Mouse (Mus musculus): Measurements from ENCODE around the gene Hoxa5. TPM values are rescaled to one million over a fixed set of nuclear protein-coding genes. Genes with fewer than 3 reads are reported as not detected.

Gene Hoxa5
- polyA plus RNA-seq, 1 experiment from 2014 or later: 44.7 TPM

DNA sequence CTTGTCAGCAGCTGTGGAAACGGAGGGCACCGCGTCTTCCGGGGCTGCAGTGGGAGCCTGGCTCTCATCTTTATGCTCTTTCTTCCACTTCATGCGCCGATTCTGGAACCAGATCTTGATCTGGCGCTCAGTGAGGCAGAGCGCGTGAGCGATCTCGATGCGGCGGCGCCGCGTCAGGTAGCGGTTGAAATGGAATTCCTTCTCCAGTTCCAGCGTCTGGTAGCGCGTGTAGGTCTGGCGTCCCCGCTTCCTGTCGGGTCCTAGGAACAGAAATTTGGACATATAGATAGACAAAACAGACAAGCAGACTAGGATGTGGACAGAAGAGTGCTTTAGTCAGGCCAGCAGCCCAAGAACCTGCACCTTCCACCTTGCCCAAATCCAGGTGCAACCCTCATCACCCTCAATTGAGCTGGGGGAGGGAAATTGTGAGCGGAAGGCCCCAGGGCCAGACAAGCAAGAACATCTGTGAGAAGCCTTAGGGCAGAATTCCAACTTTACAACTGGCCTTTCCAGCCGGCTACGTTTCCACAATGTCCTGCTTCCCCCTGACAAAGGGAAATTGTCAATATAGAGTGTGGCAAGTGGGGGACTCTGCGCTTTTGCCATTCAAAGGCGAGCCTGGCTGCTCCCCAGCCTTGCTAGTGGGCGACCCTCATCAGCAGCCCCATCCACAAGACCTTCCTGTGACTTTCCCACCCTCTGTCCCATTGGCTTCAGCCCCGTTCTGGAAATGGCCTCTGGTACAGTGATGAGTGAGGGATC is 11.6 kb upstream of the Hoxa5 start:
- peaks cover 68% of the 10 kb centered on the region for H3K4me1 ChIP-seq (replicated peaks)
- peak overlapping the region; percentile 97 for H3K4me2 ChIP-seq
- ATAC-seq (ENCODE audit: low read depth): no peak
- H3K4me3 ChIP-seq: peak overlapping the region; percentile 96
- H3K9me3 ChIP-seq: no peaks in the 10 kb centered on the region
- peak overlapping the region; percentile 100 for H3K9ac ChIP-seq
- no peaks in the 10 kb centered on the region for H3K27me3 ChIP-seq
- H3K36me3 ChIP-seq: no peaks in the 10 kb centered on the region
- peak overlapping the region; percentile 100 for H3K27ac ChIP-seq (replicated peaks)
- 1% methylated on average over 30 of the region's 30 CpGs for WGBS

- H3K27me3 ChIP-seq: no peaks in the 10 kb centered on the region
- ATAC-seq (ENCODE audit: low read depth): no peak
- H3K27ac ChIP-seq (replicated peaks): peak overlapping the region; percentile 100
- H3K4me3 ChIP-seq: peak overlapping the region; percentile 96
- WGBS: 14% methylated on average over 3 of the region's 3 CpGs
- H3K4me1 ChIP-seq (replicated peaks): peaks cover 67% of the 10 kb centered on the region
- no peaks in the 10 kb centered on the region for H3K36me3 ChIP-seq
- H3K9ac ChIP-seq: peak overlapping the region; percentile 100
- H3K4me2 ChIP-seq: peak overlapping the region; percentile 97
- H3K9me3 ChIP-seq: no peaks in the 10 kb centered on the region
Measured at GRCm38 (mm10) chr6:52215070-52215469, 10.7 kb upstream of the Hoxa5 start.

DNA sequence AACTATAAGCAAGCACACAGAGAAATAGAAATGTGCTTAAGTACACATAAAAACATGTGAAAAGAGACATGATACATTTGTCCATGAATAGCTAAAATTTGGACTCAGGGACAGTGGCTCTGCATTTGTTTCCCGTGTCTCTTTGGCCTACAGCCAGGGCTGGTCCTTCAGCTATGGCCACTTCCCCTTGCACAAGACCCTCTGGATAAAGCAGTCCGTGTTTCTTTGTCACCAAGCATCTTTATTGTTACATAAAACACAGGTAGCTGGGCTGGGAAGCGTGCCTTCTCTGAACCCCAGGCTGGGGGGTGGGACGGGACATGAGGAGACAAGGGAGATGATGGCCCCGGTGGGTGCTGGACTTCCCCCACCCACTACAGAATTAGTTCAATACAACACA is 9.9 kb upstream of the Hoxa5 start:
- no peak for ATAC-seq (ENCODE audit: low read depth)
- H3K4me1 ChIP-seq (replicated peaks): peaks cover 67% of the 10 kb centered on the region
- H3K36me3 ChIP-seq: no peaks in the 10 kb centered on the region
- H3K4me2 ChIP-seq: peak overlapping the region; percentile 97
- 7% methylated on average over 5 of the region's 5 CpGs for WGBS
- H3K27me3 ChIP-seq: no peaks in the 10 kb centered on the region
- H3K9ac ChIP-seq: peak overlapping the region; percentile 100
- peak overlapping the region; percentile 96 for H3K4me3 ChIP-seq
- peak overlapping the region; percentile 100 for H3K27ac ChIP-seq (replicated peaks)
- no peaks in the 10 kb centered on the region for H3K9me3 ChIP-seq

- H3K4me3 ChIP-seq: peak within 1 kb of the TSS; percentile 96
- ATAC-seq (ENCODE audit: low read depth): peak; percentile 71
- no peaks in the 10 kb centered on the region for H3K9me3 ChIP-seq
- peak within 1 kb of the TSS; percentile 97 for H3K4me2 ChIP-seq
- peak within 1 kb of the TSS; percentile 100 for H3K27ac ChIP-seq (replicated peaks)
- H3K36me3 ChIP-seq: no peaks in the 10 kb centered on the region
- peak within 1 kb of the TSS; percentile 100 for H3K9ac ChIP-seq
- peaks cover 65% of the 10 kb centered on the region for H3K4me1 ChIP-seq (replicated peaks)
- no peaks in the 10 kb centered on the region for H3K27me3 ChIP-seq
- WGBS: 3% methylated on average over 38 of the region's 38 CpGs
Measured at GRCm38 (mm10) chr6:52213119-52213986, 9.0 kb upstream of the Hoxa5 start, which contains the start of the genes Hoxa3 and Gm28308. Hoxa3 (minus strand) TSS chr6:52213336. Gm28308 (minus strand) TSS chr6:52213339.

- Histone ChIP-seq H3K27me3 (no peaks in the 10 kb centered on the region), H3K9me3 (no peaks in the 10 kb centered on the region), H3K27ac (replicated peaks) (peak overlapping the region; percentile 100), H3K4me2 (peak overlapping the region; percentile 97), H3K9ac (peak overlapping the region; percentile 100), H3K4me3 (peak overlapping the region; percentile 96), H3K36me3 (no peaks in the 10 kb centered on the region), H3K4me1 (replicated peaks) (peaks cover 65% of the 10 kb centered on the region)
- WGBS: 1% methylated on average over 22 of the region's 22 CpGs
- peak; percentile 29; the same call in 1 of the 2 replicates for ATAC-seq (ENCODE audit: low read depth)
Measured at GRCm38 (mm10) chr6:52212556-52213118, 8.2 kb upstream of the Hoxa5 start.

- whole genome bisulfite sequencing: under 1% methylated on average over 13 of the region's 13 CpGs
- Histone ChIP-seq H3K9me3 (no peaks in the 10 kb centered on the region), H3K36me3 (no peaks in the 10 kb centered on the region), H3K9ac (peak overlapping the region; percentile 100), H3K27ac (replicated peaks) (peak overlapping the region; percentile 100), H3K4me3 (peak overlapping the region; percentile 96), H3K27me3 (no peaks in the 10 kb centered on the region), H3K4me1 (replicated peaks) (peaks cover 70% of the 10 kb centered on the region), H3K4me2 (peak overlapping the region; percentile 97)
- no peak for ATAC-seq (ENCODE audit: low read depth)
Measured at GRCm38 (mm10) chr6:52211961-52212360, 7.6 kb upstream of the Hoxa5 start.

GRCm38 (mm10) chr6:52211170-52211935 is 7.0 kb upstream of the Hoxa5 start:
- peak; percentile 24; the same call in 1 of the 2 replicates for ATAC-seq (ENCODE audit: low read depth)
- Histone ChIP-seq H3K27ac (replicated peaks) (peak overlapping the region; percentile 100), H3K4me3 (peak overlapping the region; percentile 96), H3K27me3 (no peaks in the 10 kb centered on the region), H3K9me3 (no peaks in the 10 kb centered on the region), H3K4me1 (replicated peaks) (peaks cover 76% of the 10 kb centered on the region), H3K9ac (peak overlapping the region; percentile 100), H3K4me2 (peak overlapping the region; percentile 97), H3K36me3 (0 out of 2 replicates have a peak, but pooled peaks cover 4% of the 10 kb centered on the region)
- WGBS: 1% methylated on average over 37 of the region's 37 CpGs

- no peak for ATAC-seq (ENCODE audit: low read depth)
- Histone ChIP-seq H3K4me1 (replicated peaks) (peaks cover 76% of the 10 kb centered on the region), H3K4me2 (peak overlapping the region; percentile 97), H3K4me3 (peak overlapping the region; percentile 96), H3K27ac (replicated peaks) (peak overlapping the region; percentile 100), H3K36me3 (peaks cover 21% of the 10 kb centered on the region), H3K27me3 (no peaks in the 10 kb centered on the region), H3K9me3 (no peaks in the 10 kb centered on the region), H3K9ac (peak overlapping the region; percentile 100)
- WGBS: under 1% methylated on average over 12 of the region's 12 CpGs
Measured at GRCm38 (mm10) chr6:52209685-52210046, 5.3 kb upstream of the Hoxa5 start.

GRCm38 (mm10) chr6:52208868-52209684 is 4.7 kb upstream of the Hoxa5 start:
- peak overlapping the region; percentile 96 for H3K4me3 ChIP-seq
- H3K4me2 ChIP-seq: peak overlapping the region; percentile 97

GRCm38 (mm10) chr6:52208072-52208867 is 3.9 kb upstream of the Hoxa5 start, which contains the start of gene Hoxa6:
Hoxa6 (minus strand) TSS chr6:52208722.
- Histone ChIP-seq H3K27ac (replicated peaks) (peak within 1 kb of the TSS; percentile 100), H3K9me3 (no peaks in the 10 kb centered on the region), H3K36me3 (peaks cover 33% of the 10 kb centered on the region), H3K4me3 (peak within 1 kb of the TSS; percentile 96), H3K9ac (peak within 1 kb of the TSS; percentile 100), H3K4me2 (peak within 1 kb of the TSS; percentile 97), H3K27me3 (no peaks in the 10 kb centered on the region), H3K4me1 (replicated peaks) (peaks cover 79% of the 10 kb centered on the region)
- no peak for ATAC-seq (ENCODE audit: low read depth)
- WGBS: under 1% methylated on average over 47 of the region's 47 CpGs

More at GRCm38 (mm10) chr6:52208868-52209684, 4.7 kb upstream of the Hoxa5 start:
- Histone ChIP-seq H3K36me3 (peaks cover 25% of the 10 kb centered on the region), H3K27me3 (no peaks in the 10 kb centered on the region), H3K9ac (peak overlapping the region; percentile 100), H3K4me1 (replicated peaks) (peaks cover 76% of the 10 kb centered on the region), H3K27ac (replicated peaks) (peak overlapping the region; percentile 100), H3K9me3 (no peaks in the 10 kb centered on the region)
- no peak for ATAC-seq (ENCODE audit: low read depth)
- 4% methylated on average over 18 of the region's 18 CpGs for WGBS

Measured in neural tube, embryonic 13.5 days (tissue).